Mouse (Mus musculus) left cerebral cortex, postnatal 25 days (tissue): Measurements from ENCODE around the gene Dis3l. TPM values are rescaled to one million over a fixed set of nuclear protein-coding genes. Genes with fewer than 3 reads are reported as not detected.
"Not testable (repeated sequence)": the region's sequence is repeated elsewhere in the genome, so short reads cannot be mapped to it uniquely, and the experiment has no call there.

Experiments used
- DNase-seq, 2 experiments: peaks; one replicate each; pipeline ENCODE4 v3.0.0; 2022; ENCODE audit warnings: low spot score in 2 of 2, mixed read lengths in 1 of 2
- intact Hi-C: fragments of 180-260 bp; cut with DNase I; formaldehyde crosslinking; loops from one replicate; pipeline ENCODE4 v1.15.1; 2025
- total RNA-seq, 2 experiments: library from RNA; stranded (reverse); gene quantifications; 2 replicates each; pipeline ENCODE4 v1.2.3; 2021

Dis3l gene
- total RNA-seq, 2 experiments from 2014 or later = 27.7 to 31.1 TPM

- intact Hi-C loops = loop anchor here (5.0 kb wide), 1 partner anchor 94 kb away; the partner anchor contains the start of gene Snapc5
- DNase-seq = no peak
Measured at GRCm38 (mm10) chr9:64271249-64271648, 69.8 kb downstream of the Dis3l start.

DNA sequence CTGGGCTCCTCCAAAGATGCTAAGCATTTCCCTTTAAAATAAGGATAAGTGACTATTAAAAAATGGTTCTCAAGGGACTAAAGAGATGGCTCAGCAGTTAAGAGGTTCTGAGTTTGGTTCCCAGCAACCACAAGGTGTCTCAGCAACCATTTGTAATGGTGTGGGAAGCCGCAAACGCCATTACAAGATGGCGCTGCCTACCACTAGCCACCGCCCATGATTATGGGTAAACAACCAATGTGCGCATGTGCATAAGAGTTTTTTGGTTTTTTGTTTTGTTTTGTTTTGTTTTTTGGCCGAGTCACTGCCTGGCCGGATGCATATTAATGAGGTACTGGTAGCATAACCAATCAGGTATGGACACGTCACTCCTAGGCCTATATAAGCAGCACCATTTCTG lies 72.3 kb downstream of the Dis3l start:
- DNase-seq, intact Hi-C loops: not testable (repeated sequence)

DNA sequence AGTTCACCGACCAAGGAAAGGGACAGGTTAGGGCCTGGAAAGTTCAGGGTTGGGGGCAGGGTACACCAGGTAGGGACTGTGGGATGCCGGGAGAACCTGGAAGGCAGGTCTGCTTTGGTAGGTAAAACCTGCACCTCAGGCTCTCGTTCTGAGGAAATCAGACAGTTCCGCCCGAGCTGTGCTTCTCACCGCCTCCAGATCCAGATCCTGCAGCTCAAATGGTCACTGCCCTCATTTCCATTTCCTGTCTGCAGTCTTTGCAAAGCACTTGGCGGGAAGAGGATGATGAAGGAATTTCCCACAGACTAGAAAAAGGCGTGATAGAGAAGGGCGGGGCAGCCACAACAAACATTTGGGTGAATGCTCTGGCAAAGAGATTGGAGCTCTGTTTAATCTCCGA lies 72.9 kb downstream of the Dis3l start:
- DNase-seq = peak in 1 of 2 experiments; percentile 24
- intact Hi-C loops = no loop called here

GRCm38 (mm10) chr9:64267231-64267630 lies 73.9 kb downstream of the Dis3l start:
- no peak for DNase-seq
- intact Hi-C loops = no loop called here

DNA sequence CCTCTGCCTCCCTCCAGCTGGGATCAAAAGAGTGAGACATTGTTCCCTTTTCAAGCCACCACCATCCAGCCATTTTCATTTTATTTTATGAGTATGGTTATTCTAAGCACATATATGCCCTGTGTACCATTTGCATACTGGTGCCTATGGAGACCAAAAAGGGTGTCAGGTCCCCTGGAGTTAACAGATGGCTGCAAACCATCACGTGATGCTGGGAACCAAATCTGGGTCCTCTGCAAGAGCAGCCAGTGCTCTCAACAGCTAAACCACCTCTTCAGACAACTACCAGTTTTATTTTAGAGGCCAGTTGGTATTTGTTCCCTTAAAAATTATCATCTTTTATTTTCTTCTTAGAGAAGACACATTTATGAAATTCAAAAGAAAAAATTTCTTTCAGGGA lies 76.3 kb downstream of the Dis3l start:
- DNase-seq = peak in 1 of 2 experiments; percentile 80
- intact Hi-C loops = no loop called here

DNA sequence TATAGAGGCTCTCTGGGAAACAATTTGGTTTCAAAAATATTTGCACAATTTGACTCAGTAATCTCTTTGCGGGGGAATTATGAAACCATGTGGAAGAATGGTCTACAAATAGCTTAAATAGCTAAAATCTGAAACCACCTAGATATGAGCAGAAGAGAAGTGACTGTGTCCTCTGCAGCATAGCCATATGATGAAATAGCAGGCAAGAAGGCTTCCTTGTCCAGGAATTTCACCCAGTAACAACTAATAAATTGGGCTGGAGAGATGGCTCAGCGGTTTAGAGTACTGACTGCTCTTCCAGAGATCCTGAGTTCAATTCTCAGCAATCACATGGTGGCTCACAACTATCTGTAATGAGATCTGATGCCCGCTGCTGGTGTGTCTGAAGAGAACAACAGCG lies 80.1 kb downstream of the Dis3l start:
- intact Hi-C loops = no loop called here

DNA sequence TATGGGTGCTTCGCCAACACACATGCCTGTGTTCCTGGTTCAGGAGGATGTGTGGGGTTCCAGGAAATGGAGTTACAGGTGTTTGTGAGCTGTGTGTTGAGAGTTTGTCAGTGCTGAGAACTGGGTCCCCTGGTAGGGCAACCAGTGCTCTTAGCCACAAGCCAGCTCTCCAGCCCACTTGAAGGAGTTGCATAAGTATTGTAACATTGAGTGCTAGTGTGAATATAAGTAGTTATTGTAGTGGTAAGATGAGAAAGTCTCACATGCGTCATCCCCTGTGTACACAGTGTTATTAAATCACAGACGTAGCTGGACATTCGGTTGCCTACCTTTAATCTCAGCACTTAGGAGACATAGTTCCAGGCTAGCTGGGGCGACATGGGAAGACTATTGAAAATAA lies 81.2 kb downstream of the Dis3l start:
- DNase-seq = no peak
- intact Hi-C loops = no loop called here

More for the DNA sequence above, 80.1 kb downstream of the Dis3l start:
- peak in 1 of 2 experiments; percentile 37 for DNase-seq

Other genes starting within 250 kb of the Dis3l start
- not detected for gene Lctl, start 224.1 kb downstream of the Dis3l start, total RNA-seq
- gene Zwilch, start 168.2 kb downstream of the Dis3l start, total RNA-seq = 1 to 10 TPM; 2.5 to 4.6 TPM
- gene Rpl4, start 167.9 kb downstream of the Dis3l start, total RNA-seq = 100 to 1,000 TPM; 485 to 487 TPM
- 10 to 100 TPM; 21.5 to 22.7 TPM for gene Snapc5, start 162.0 kb downstream of the Dis3l start, total RNA-seq
- gene Uchl4, start 106.1 kb downstream of the Dis3l start, total RNA-seq = 1 to 10 TPM; 2.1 to 4.6 TPM
- 100 to 1,000 TPM; 286 to 290 TPM for gene Map2k1, start 87.7 kb downstream of the Dis3l start, total RNA-seq
- gene Tipin, start 59.7 kb downstream of the Dis3l start, total RNA-seq = 10 to 100 TPM; 14.9 to 16.7 TPM
- gene Megf11, start 44.3 kb upstream of the Dis3l start, total RNA-seq = 10 to 100 TPM; 12.9 to 15.2 TPM